Mouse (Mus musculus): ENCODE measurements around the gene Agap2.

The Agap2 gene

DNA sequence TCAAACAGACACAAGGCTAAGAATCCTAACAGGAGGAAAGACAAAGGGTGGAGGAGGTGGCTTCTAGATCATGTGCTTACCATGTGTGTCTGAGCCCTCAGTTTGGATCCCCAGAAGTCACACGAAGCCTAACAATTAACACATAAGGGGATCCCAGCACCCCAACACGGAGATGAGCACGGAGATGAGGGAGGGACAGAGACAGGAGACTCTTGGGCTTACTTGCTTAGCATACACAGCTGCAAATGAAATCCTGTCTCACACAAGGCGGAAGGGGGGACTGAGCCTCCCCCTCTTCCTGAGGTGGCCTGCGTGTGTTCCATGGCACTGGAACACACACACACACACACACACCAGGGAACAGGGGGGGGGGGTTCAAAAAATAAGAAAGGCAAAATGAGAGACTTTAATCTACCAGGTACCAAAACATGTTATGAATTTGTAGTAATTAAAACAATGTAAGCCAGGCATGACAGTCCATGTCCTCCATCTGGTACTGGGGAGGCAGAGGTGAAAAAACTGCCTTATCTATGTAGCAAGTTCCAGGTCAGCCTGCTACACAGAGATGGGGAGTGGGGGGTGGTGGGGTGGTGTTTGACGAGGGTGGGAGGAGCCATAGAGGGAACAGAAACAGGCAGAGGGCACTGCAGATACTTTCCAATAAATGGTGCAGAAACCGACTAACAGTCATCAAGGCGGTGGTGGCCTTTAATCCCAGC lies 60.2 kb downstream of the Agap2 start:
- DNase-seq (ENCODE audit: low spot score in 2 of 2): peak; percentile 51 to 59

DNA sequence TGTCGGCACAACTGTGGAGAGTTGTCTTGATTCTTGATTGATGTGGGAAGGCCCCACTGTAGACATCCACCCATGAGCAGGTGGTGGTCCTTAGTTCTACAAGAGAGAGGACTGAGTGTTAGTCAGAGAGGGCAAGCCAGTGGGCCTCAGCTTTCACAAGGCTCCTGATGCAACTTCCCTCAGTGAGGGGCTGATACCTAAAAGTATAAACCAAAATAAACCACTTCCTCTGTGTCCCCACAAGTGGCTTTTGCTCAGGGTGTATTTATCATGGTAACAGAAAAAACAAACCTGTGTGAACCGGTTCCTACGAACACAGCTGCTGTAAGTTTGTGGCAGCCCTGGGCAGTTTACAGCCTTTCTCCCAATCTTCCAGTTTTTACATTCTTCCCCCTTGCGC lies 61.4 kb downstream of the Agap2 start:
- peak; percentile 64 to 75 for DNase-seq (ENCODE audit: low spot score in 2 of 2)

DNA sequence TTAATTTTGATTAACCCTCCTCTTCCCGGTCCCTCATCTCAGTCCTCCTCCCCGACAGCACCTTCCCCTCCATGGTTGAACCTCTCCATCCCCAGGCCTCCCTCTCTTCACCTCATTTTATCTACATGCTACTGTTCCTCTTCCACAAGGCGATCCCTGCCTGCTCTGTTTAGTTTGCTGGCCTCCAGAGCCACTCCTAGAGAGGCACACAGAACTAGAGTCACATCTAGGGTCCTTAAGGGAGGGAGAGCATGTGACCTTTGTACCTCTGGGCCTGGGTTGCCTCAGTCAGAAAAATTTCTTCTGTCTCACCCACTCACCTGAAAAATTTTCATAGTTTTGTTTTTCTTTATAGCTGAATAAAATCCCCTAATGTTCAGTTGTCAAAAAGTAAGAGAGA lies 62.8 kb downstream of the Agap2 start:
- DNase-seq (ENCODE audit: low spot score in 2 of 2): no peak

DNA sequence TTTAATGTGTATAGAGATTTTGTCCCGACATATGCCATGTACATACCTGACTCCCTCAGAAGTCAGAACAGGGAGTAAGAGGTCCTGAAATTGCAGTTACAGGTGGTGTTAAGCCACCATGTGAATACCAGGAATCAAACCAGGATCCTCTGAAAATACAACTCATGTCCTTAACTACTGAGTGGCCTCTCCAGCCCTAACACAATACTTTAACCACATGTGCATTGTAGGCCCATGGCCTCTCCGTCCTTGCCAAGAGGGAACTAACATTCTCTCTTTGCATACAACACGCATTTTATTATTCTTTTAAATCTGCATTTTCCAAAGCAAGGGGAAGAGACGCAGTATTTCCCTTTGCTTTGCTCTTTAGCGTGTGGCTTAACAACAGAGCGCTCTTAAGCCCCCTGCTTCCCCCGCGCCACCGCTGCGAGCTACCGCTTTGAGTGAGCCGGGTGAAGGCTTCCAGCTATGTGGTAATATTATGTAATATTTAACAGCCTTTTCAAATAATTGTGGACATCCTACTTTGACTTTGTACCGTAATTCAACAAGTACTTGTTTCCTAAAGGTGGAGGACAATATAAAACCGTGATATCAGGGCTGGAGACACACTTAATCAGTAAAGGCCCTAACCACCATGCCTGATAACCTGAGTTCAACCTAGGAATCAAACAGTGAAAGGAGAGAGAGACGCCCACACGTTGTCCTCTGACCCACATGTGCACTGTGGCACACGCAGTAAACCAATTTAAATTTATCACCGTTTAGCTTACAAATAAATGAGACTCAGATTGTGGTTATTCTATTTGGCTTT lies 63.5 kb downstream of the Agap2 start:
- no peak for DNase-seq (ENCODE audit: low spot score in 2 of 2)

DNA sequence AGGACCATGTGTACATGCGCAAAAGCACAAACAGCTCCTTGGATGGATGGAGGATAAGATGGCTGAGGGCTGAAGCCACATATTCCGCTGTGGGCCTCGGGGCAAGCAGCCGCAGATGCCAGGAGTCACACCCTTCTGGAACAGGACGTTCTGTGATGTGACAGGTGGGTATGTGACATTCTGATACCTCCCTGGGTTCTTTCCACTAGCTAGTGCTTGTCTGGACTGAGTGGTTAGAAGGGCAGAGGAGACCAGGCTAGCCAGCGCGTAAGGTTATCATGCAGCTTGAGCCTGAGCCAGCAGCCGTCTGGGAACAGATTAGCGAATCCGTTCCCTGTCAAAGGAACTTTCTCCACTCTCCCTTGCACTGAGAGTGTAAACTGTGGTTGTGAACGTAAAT lies 65.9 kb downstream of the Agap2 start:
- no peak for DNase-seq (ENCODE audit: low spot score in 2 of 2)

DNA sequence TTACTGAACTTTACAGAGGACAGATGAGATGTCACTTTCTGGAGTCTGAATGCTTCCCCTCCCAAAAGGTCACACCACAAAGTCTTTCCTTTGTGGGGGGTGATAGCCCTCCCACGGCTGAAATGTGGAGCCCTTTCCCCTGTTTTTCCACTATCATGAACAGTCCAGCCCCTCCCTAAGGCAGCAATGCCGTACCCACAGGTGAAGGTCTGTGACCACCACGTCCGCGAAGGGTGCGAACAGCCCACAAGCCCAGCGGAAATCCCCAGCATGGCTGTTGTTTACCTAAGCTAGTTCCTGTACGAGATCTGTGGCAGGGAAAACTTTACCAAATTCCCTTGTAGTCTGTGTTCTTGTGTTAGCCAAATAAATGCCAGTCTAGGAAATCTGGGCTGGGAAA lies 66.4 kb downstream of the Agap2 start:
- DNase-seq (ENCODE audit: low spot score in 2 of 2): peak; percentile 71
